Mouse (Mus musculus) forebrain, embryonic 16.5 days (tissue): ENCODE results near the gene Pcbp1. TPM values are rescaled to one million over a fixed set of nuclear protein-coding genes. Genes with fewer than 3 reads are reported as not detected.
"Not testable (repeated sequence)": the region's sequence is repeated elsewhere in the genome, so short reads cannot be mapped to it uniquely, and the experiment has no call there.

Experiments used
- ATAC-seq: fragments of 200-750 bp; cut with Nextera tagmentation; 2 replicates; pipeline ENCODE4 v1.8.0; 2017; ENCODE audit warnings: mild to moderate bottlenecking, moderate library complexity
- H3K27ac ChIP-seq: fragments of 300-500 bp; sonication (generic); 2 replicates; pipeline ENCODE4 v1.5.1; 2014; ENCODE audit warnings: low read length, control low read depth
- H3K27me3 ChIP-seq: fragments of 300-500 bp; sonication (generic); replicated peaks from 2 replicates; pipeline ENCODE4 v1.6.1; 2014; ENCODE audit warnings: low read length; ENCODE audit not compliant: control insufficient read depth, insufficient read depth
- H3K36me3 ChIP-seq: fragments of 300-500 bp; sonication (generic); 2 replicates; pipeline ENCODE4 v1.6.1; 2014; ENCODE audit not compliant: control insufficient read depth, insufficient read depth
- H3K4me1 ChIP-seq: fragments of 300-500 bp; sonication (generic); replicated peaks from 2 replicates; pipeline ENCODE4 v1.6.1; 2014; ENCODE audit warnings: low read length; ENCODE audit not compliant: control insufficient read depth, insufficient read depth
- H3K4me2 ChIP-seq: fragments of 300-500 bp; sonication (generic); 2 replicates; pipeline ENCODE4 v1.6.1; 2014; ENCODE audit warnings: mild to moderate bottlenecking, low read length, control low read depth
- H3K4me3 ChIP-seq: fragments of 300-500 bp; sonication (generic); replicated peaks from 2 replicates; pipeline ENCODE4 v1.5.1; 2014; ENCODE audit warnings: mild to moderate bottlenecking, low read length, control low read depth
- H3K9ac ChIP-seq: fragments of 300-500 bp; sonication (generic); replicated peaks from 2 replicates; pipeline ENCODE4 v1.6.1; 2014; ENCODE audit warnings: low read depth, low read length, control low read depth
- H3K9me3 ChIP-seq: fragments of 300-500 bp; sonication (generic); 2 replicates; pipeline ENCODE4 v1.6.1; 2016; ENCODE audit warnings: low read length; ENCODE audit not compliant: control insufficient read depth
- WGBS: fragments of 180-500 bp; shearing (Covaris S2); extraction: QIAGEN DNeasy Blood & Tissue Kit; methylation state at CpG from one replicate; pipeline ENCODE4 v1.1.7; 2014; 5-methylcytosine and 5-hydroxymethylcytosine counted together
- polyA plus RNA-seq: library from polyadenylated mRNA; unstranded; fragments of >200 nt; fragmentation: Nextera tagmentation; extraction: Ambion mirVana; gene quantifications from 2 replicates; pipeline ENCODE4 v1.2.1, GENCODE M21; 2015

Gene Pcbp1
- polyA plus RNA-seq, 1 experiment from 2014 or later = 256 TPM

GRCm38 (mm10) chr6:86497942-86498732 is 28.0 kb downstream of the Pcbp1 start:
- no peaks in the 10 kb centered on the region for H3K27me3 ChIP-seq
- no peaks in the 10 kb centered on the region for H3K36me3 ChIP-seq
- no peak overlapping the region for H3K27ac ChIP-seq
- H3K4me3 ChIP-seq = no peak overlapping the region
- ATAC-seq = no peak
- no peak overlapping the region for H3K9ac ChIP-seq
- H3K4me1 ChIP-seq = no peaks in the 10 kb centered on the region
- 67% methylated on average over 11 of the region's 11 CpGs for WGBS
- no peak overlapping the region for H3K4me2 ChIP-seq
- H3K9me3 ChIP-seq = no peaks in the 10 kb centered on the region

DNA sequence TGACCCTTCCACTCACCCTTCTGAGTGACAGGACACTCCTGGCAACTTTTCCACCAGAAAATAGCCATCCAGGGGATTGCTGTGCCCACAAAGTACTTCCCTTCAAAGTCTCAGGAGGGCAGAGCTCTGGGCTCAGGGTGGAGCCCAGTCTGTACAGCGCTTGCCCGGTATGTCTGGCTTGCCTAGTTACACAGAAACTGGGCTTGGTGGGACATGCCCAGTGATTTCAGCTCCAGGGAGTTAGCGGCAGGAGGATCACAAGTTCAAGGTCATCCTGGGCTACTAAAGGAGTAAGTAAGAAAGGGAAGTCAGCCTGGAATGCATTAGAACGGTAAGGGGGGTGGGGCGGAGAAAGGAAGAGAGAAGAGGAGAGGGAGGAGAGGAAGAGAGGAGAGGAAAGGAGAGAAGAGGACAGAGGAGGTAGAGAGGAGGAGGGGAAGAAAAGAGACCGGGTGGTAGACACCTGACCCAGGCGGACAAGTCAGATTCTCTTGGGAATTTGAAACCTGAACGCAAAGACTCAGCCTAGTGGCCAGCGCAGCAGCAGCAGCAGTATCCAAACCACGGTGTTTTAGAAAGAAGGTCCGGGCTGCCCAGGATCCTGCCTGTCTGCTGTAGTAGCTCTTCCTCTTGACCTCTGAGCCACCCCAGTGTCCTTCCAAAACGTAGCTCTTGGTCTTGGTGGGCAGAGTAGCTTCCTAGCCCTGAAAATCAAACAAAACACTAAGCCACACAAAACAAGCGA is 28.9 kb downstream of the Pcbp1 start:
- Histone ChIP-seq H3K27me3 (no peaks in the 10 kb centered on the region), H3K4me2 (no peak overlapping the region), H3K9ac (no peak overlapping the region), H3K4me3 (no peak overlapping the region), H3K27ac (no peak overlapping the region), H3K9me3 (no peaks in the 10 kb centered on the region), H3K4me1 (no peaks in the 10 kb centered on the region), H3K36me3 (no peaks in the 10 kb centered on the region)
- no peak for ATAC-seq
- 31% methylated on average over 13 of the region's 13 CpGs for WGBS

DNA sequence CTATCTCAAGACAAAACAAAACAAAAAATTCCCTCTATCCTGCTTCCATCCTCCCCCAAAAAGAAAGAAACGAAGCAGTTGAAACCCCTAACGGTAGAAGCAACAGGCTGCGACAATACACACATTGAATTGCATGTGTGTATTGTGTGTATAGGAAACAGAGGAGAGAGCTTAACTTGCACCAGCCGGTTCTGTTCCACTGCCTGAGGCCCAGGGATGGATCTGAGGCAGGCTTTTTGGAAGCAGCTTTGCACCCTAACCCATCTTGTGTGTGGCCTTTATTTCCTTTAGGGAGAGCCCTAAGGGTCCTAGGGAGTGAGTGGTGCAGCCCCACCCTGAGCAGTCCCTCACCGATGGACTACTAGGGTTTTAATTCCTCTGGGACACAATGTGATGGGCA is 29.5 kb downstream of the Pcbp1 start:
- H3K4me2 ChIP-seq = no peak overlapping the region
- no peak overlapping the region for H3K9ac ChIP-seq
- no peaks in the 10 kb centered on the region for H3K4me1 ChIP-seq
- H3K4me3 ChIP-seq = no peak overlapping the region
- no peaks in the 10 kb centered on the region for H3K36me3 ChIP-seq
- no peak for ATAC-seq
- no peaks in the 10 kb centered on the region for H3K27me3 ChIP-seq
- 67% methylated on average over 5 of the region's 5 CpGs for WGBS
- no peaks in the 10 kb centered on the region for H3K9me3 ChIP-seq
- H3K27ac ChIP-seq = no peak overlapping the region

- no peaks in the 10 kb centered on the region for H3K9me3 ChIP-seq
- H3K36me3 ChIP-seq = no peaks in the 10 kb centered on the region
- no peak overlapping the region for H3K27ac ChIP-seq
- no peaks in the 10 kb centered on the region for H3K27me3 ChIP-seq
- no peak for ATAC-seq
- H3K9ac ChIP-seq = no peak overlapping the region
- WGBS = 84% methylated on average over 8 of the region's 8 CpGs
- no peak overlapping the region for H3K4me3 ChIP-seq
- H3K4me1 ChIP-seq = no peaks in the 10 kb centered on the region
- no peak overlapping the region for H3K4me2 ChIP-seq
Measured at GRCm38 (mm10) chr6:86496127-86496526, 30.0 kb downstream of the Pcbp1 start.

DNA sequence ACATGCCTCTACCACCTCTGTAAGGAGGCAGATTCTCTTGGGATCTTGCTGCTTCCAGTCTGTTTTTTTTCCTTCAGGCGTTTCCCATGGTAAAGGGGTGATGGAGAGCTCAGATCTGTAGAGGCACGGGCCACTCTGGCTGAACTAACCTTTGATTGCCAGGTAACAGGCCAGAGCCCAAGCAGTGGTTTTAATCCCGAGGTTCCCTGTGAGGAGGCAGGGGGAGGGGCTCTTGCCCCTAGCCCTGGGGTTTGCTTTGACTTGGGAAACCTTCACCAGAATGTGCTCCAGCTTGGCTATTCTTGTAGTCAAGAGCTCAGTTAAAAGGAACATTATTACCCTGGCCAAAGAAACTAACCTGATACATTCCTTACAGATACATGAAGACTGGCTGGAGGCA is 30.5 kb downstream of the Pcbp1 start:
- Histone ChIP-seq H3K27ac (no peak overlapping the region), H3K4me3 (no peak overlapping the region), H3K4me1 (no peaks in the 10 kb centered on the region), H3K9me3 (no peaks in the 10 kb centered on the region), H3K27me3 (no peaks in the 10 kb centered on the region), H3K4me2 (no peak overlapping the region), H3K9ac (no peak overlapping the region), H3K36me3 (no peaks in the 10 kb centered on the region)
- 43% methylated on average over 3 of the region's 3 CpGs for WGBS
- no peak for ATAC-seq

GRCm38 (mm10) chr6:86494767-86495166 is 31.4 kb downstream of the Pcbp1 start:
- no peak overlapping the region for H3K4me2 ChIP-seq
- no peak overlapping the region for H3K4me3 ChIP-seq
- H3K27ac ChIP-seq = no peak overlapping the region
- ATAC-seq = no peak
- WGBS = 95% methylated on average over 7 of the region's 7 CpGs
- H3K27me3 ChIP-seq = no peaks in the 10 kb centered on the region
- H3K4me1 ChIP-seq = no peaks in the 10 kb centered on the region
- H3K36me3 ChIP-seq = no peaks in the 10 kb centered on the region
- no peak overlapping the region for H3K9ac ChIP-seq
- H3K9me3 ChIP-seq = no peaks in the 10 kb centered on the region

DNA sequence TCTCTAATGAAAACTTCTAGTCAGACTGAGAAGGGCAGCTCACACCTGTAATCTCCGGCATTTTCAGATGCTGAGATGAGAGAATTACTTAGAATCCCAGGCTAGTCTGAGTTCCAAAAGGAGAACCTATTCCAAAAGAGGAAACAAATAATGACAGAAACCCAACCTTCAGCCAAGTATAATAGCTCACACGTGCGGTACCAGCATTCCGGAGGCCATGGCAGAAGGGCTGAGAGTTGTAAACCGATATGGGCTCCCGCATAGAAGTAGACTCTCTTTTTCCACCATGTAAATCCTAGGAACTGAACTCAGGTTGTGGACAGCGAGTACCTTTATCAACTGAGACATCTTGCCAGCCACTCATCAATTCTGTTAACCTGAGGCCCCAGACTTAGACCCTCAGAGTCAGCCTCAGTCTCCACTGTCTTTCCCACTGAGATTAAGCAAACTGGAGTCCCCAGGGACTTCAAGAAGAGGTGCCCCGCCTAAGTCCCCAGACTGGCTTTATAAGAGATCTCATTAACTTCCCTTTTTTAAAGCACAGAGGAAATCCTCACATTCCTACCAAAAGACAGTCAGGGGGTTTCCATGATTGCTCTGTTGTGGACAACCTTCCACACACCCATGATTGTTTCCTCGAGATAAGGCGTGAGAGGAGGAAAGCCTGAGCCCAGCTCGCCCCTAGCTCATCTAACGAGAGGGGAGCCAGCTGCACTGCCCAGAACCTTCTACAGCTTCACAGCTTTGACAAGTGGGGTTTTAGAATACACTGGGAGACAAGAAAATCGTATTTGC is 32.5 kb downstream of the Pcbp1 start:
- Histone ChIP-seq H3K27me3 (no peaks in the 10 kb centered on the region), H3K36me3 (no peaks in the 10 kb centered on the region), H3K9ac (no peak overlapping the region), H3K4me2 (no peak overlapping the region), H3K9me3 (no peaks in the 10 kb centered on the region), H3K4me3 (no peak overlapping the region), H3K27ac (no peak overlapping the region), H3K4me1 (no peaks in the 10 kb centered on the region)
- no peak for ATAC-seq
- 73% methylated on average over 13 of the region's 13 CpGs for WGBS

DNA sequence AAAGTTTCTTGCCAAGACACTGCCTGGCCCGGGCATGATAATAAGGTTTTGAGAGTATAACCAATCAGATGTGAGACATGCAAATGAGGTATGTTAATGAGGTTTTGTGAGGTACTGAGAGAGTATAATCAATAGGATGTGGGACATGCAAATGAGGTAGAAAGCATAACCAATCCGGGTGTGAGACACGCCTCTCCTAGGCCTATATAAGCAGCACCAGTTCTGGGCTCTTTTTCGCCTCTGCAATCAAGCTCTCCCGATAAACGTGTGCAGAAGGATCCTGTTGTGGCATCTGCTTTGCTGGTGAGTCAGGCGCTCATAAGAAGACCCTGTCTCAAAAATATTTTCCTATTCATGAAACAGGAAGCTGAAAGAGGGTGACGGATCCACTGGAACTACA is 35.7 kb downstream of the Pcbp1 start:
- H3K27ac ChIP-seq, H3K36me3 ChIP-seq, ATAC-seq, H3K27me3 ChIP-seq, H3K9me3 ChIP-seq, H3K4me3 ChIP-seq, H3K9ac ChIP-seq, H3K4me2 ChIP-seq: not testable (repeated sequence)
- peaks cover 15% of the 10 kb centered on the region for H3K4me1 ChIP-seq
- 91% methylated on average over 8 of the region's 8 CpGs for WGBS

- Histone ChIP-seq H3K27me3 (no peaks in the 10 kb centered on the region), H3K27ac (no peak overlapping the region), H3K4me2 (no peak overlapping the region), H3K36me3 (no peaks in the 10 kb centered on the region), H3K4me3 (no peak overlapping the region), H3K9me3 (no peaks in the 10 kb centered on the region), H3K9ac (no peak overlapping the region), H3K4me1 (peaks cover 15% of the 10 kb centered on the region)
- WGBS = 94% methylated on average over 2 of the region's 2 CpGs
- ATAC-seq = no peak
Measured at GRCm38 (mm10) chr6:86489945-86490344, 36.2 kb downstream of the Pcbp1 start.
